9 mouse cellular contexts compared by ENCODE assay signal in the genomic region with DNA sequence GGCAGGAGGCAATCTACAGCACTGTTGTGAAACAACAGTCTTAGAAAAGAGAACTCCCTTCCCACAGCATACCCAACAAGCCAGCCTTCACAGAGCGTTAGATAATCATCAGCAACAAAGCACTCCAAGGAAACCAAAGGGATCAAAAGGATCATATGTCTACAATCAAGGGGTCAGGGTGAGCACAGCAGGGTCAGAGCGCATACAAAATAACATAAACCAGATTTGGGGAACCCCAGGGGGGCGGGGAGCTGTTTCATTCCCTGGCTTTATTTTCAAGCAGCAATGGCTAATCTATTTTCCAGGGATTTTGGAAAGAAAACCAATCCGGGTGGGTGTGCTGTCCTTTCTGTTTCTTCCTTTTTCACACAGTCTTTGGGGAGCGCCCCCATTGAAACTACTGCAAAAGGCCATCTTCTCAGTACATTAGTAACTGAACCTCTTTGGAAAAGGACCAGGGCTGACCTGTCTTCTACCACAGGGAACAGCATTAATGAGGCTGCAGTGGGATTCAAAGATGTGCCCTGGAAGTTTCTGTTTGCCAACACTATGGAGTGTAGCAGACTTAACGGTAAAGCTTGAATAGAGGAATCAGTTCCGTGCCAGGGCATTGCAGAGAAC.
A peak's percentile ranks its signal among the peaks of the same experiment; 100 is the strongest.
DNase-seq lines count a peak whose midpoint lies in the region; TF ChIP-seq lines count a peak whose summit lies in the region.
"Had no signal": no experiment of that assay in that cellular context is flagged by ENCODE, and none has a peak within 500 bp of the region (broad histone marks: within the 10 kb centered on the region; RNA-seq: fewer than 3 reads in every experiment).

No protein-coding gene starts in this region.

- intact Hi-C loops in left cerebral cortex, adult 2 months (cut with DNase I) = no loop called here
- intact Hi-C loops in left cerebral cortex, postnatal 14 days (cut with DNase I) = no loop called here

- peaks cover 41% of the 10 kb centered on the region for H3K4me1 ChIP-seq in midbrain, embryonic 10.5 days

- DNase-seq in left cerebral cortex, adult 2 months (ENCODE audit: extremely low spot score in 1 of 2, low spot score in 2 of 2) = no peak
- DNase-seq in left cerebral cortex, postnatal 14 days (ENCODE audit: low spot score in 2 of 2) = no peak
- DNase-seq in gastrocnemius, postnatal 25 days = peak; percentile 25
- DNase-seq in midbrain, embryonic 10.5 days (ENCODE audit: low spot score) = peak; percentile 79
- DNase-seq in right cerebral cortex, postnatal 4 days = no peak
- DNase-seq in kidney, postnatal 36 days = no peak
- no peak for DNase-seq in spleen, adult 18-20 months
- no peak for DNase-seq in frontal cortex, postnatal 36 days (ENCODE audit: low spot score in 2 of 2)
- DNase-seq: lung, embryonic 14.5 days had no signal

- 6% methylated on average over 7 of the region's 7 CpGs for WGBS in midbrain, embryonic 10.5 days

- H3K4me3 ChIP-seq in left cerebral cortex, adult 2 months = no peak overlapping the region
- H3K4me3 ChIP-seq in midbrain, embryonic 10.5 days = 0 out of 2 replicates have a peak overlapping the region, but pooled peaks have one; percentile 17

- no peaks in the 10 kb centered on the region for H3K9me3 ChIP-seq in midbrain, embryonic 10.5 days (replicated peaks)

- no peaks in the 10 kb centered on the region for H3K36me3 ChIP-seq in midbrain, embryonic 10.5 days

- H3K27me3 ChIP-seq in midbrain, embryonic 10.5 days (ENCODE audit: low read depth, poor library complexity, severe bottlenecking) = peaks cover 26% of the 10 kb centered on the region

- TF ChIP-seq CTCF in left cerebral cortex, adult 2 months (IDR thresholded peaks at IDR 0.05) = no peak

- H3K27ac ChIP-seq in left cerebral cortex, adult 2 months = peak overlapping the region; percentile 30
- H3K27ac ChIP-seq in midbrain, embryonic 10.5 days (replicated peaks) = peak overlapping the region; percentile 66

Comparison
In these comparisons a context has a peak if more than half of its experiments do, and no peak if none do; other contexts are left out.
1. DNase-seq: peak in gastrocnemius, postnatal 25 days (single experiment) and midbrain, embryonic 10.5 days (single experiment); none in left cerebral cortex, adult 2 months (0 of 2), left cerebral cortex, postnatal 14 days (0 of 2), right cerebral cortex, postnatal 4 days (single experiment), kidney, postnatal 36 days (0 of 2), spleen, adult 18-20 months (0 of 2) and frontal cortex, postnatal 36 days (0 of 2).